Mouse (Mus musculus) small intestine, adult 2 months (tissue): ENCODE data around the gene Gsto1. TPM values are rescaled to one million over a fixed set of nuclear protein-coding genes. Genes with fewer than 3 reads are reported as not detected.

Experiments
- H3K27ac ChIP-seq: fragments of 200-500 bp; 2 replicates; pipeline ENCODE4 v1.5.1; 2012; ENCODE audit warnings: low read depth, low read length, control low read depth, inconsistent platforms; ENCODE audit not compliant: insufficient read depth
- H3K27me3 ChIP-seq: fragments of 200-500 bp; 2 replicates; pipeline ENCODE4 v1.6.1; 2012; ENCODE audit warnings: mild to moderate bottlenecking, moderate library complexity, low read length, inconsistent platforms; ENCODE audit not compliant: control insufficient read depth, insufficient read depth
- H3K36me3 ChIP-seq: fragments of 200-500 bp; 2 replicates; pipeline ENCODE4 v1.6.1; 2012; ENCODE audit warnings: mild to moderate bottlenecking, low read length, control low read depth, inconsistent platforms; ENCODE audit not compliant: control insufficient read depth, insufficient read depth
- H3K4me1 ChIP-seq: fragments of 200-500 bp; 2 replicates; pipeline ENCODE4 v1.6.1; 2012; ENCODE audit warnings: low read length, inconsistent platforms, mixed read lengths; ENCODE audit not compliant: control insufficient read depth, insufficient read depth, insufficient read length
- H3K4me3 ChIP-seq: fragments of 200-500 bp; 2 replicates; pipeline ENCODE4 v1.5.1; 2012; ENCODE audit warnings: low read depth, mild to moderate bottlenecking, control low read depth, inconsistent platforms, low read length, moderate library complexity
- CTCF ChIP-seq: fragments of 200-500 bp; IDR thresholded peaks from 2 replicates; pipeline ENCODE4 v1.5.1; 2012; ENCODE audit warnings: low read depth, mild to moderate bottlenecking, control low read depth, inconsistent platforms, low read length, moderate library complexity, mixed read lengths; ENCODE audit not compliant: insufficient replicate concordance, insufficient read length; ENCODE audit errors: extremely low read depth
- POLR2A ChIP-seq: fragments of 200-500 bp; IDR thresholded peaks from 2 replicates; pipeline ENCODE4 v1.6.1; 2012; ENCODE audit warnings: low read depth, mild to moderate bottlenecking, control low read depth, inconsistent platforms, low read length, moderate library complexity
- WGBS: fragments of 180-500 bp; shearing (Covaris S2); methylation state at CpG from one replicate; pipeline ENCODE4 v1.1.7; 2018; 5-methylcytosine and 5-hydroxymethylcytosine counted together
- polyA plus RNA-seq: library from polyadenylated mRNA; depleted of rRNA; stranded (reverse); fragments of >200 nt; gene quantifications from 2 replicates; pipeline ENCODE4 v1.2.3, GENCODE M21; 2012

Gsto1 gene
- polyA plus RNA-seq, 1 experiment: 242 TPM

DNA sequence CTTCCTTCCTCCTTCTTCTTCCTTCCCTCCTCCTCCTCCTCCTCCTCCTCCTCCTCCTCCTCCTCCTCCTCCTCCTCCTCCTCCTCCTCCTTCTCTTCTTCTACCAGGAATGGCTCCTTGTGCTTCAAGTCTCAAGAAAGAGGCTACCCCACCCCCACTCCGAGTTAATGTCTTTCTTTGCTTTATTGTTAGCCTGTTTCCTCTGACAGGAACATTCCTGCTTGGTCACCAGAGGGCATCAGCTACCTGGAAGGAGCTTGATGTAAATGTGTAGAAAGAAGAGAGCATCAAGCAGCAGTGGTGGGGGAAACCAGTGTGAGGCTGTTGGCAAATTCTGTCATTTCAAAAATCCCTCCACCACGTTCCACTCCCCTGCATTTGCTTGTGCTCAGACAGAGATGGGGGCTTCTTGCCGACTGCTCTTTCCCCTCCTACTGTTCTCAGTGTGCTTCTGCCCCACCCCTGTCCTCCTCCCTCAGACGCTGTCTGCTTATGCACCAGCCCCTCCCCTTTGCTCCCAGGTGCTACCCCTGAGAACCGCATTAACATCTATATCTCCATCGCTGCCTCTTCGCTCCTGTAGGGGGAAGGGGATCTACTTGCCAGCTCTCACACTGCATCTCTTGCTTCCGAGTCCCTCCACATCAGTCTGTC is 32.5 kb upstream of the Gsto1 start:
- Histone ChIP-seq H3K27me3 (peaks cover 3% of the 10 kb centered on the region), H3K36me3 (no peaks in the 10 kb centered on the region), H3K4me3 (no peak overlapping the region), H3K27ac (no peak overlapping the region), H3K4me1 (no peaks in the 10 kb centered on the region)
- TF ChIP-seq POLR2A (no peak), CTCF (no peak)
- WGBS: 15% methylated on average over 8 of the region's 8 CpGs

- Histone ChIP-seq H3K27me3 (peaks cover 3% of the 10 kb centered on the region), H3K36me3 (no peaks in the 10 kb centered on the region), H3K27ac (no peak overlapping the region), H3K4me3 (no peak overlapping the region), H3K4me1 (no peaks in the 10 kb centered on the region)
- TF ChIP-seq POLR2A (no peak), CTCF (no peak)
- WGBS: 56% methylated on average over 5 of the region's 5 CpGs
Measured at GRCm38 (mm10) chr19:47824026-47824425, 30.7 kb upstream of the Gsto1 start.

DNA sequence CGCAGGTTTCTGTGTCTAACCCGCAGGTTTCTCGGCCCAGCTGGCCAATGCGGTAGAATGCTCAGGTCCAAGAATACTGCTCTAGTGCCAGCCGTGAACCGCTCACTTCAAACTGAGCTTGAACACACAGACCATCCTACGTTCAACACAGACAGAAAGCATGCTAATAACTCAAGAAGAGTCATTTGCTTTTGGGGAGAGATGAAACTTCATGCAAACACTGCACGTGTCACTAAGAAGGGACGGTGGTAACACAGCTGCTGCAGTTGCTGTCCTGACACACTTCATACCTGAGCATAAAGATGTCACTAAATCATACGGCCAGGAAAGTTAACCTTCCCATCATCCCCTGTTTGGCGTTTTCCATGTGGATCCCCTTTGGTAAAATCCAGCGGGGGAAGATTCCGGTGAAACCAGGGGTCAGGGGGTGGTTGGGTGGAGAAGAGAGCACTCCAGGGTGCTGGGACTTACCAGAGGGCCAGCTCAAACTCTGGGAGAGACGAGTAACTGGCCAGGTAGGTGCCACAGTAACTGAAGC is 24.8 kb upstream of the Gsto1 start:
- Histone ChIP-seq H3K27me3 (no peaks in the 10 kb centered on the region; the same call in 1 of the 2 replicates), H3K4me3 (no peak overlapping the region), H3K36me3 (no peaks in the 10 kb centered on the region), H3K27ac (no peak overlapping the region), H3K4me1 (no peaks in the 10 kb centered on the region)
- TF ChIP-seq POLR2A (no peak), CTCF (no peak)
- 86% methylated on average over 14 of the region's 14 CpGs for WGBS

DNA sequence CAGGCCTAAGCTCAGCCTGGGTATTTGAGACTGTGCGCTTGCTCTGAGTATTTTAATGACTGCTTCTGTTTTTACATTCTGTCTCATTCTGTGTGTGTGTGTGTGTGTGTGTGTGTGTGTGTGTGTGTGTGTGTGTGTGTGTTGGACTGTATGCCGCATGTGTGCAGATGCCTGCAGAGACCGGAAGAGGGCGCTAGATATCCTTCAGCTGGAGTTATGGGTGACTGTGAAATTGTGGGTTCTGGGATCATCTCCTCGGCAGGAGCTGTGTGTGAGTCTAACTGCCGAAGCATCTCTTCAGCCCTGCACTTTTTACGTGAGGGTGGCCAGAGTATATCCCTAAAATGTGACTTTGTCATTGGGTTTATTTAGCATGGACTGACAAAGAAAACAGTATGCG is 23.7 kb upstream of the Gsto1 start:
- H3K27me3 ChIP-seq: no peaks in the 10 kb centered on the region; the same call in 1 of the 2 replicates
- no peak overlapping the region for H3K4me3 ChIP-seq
- no peak overlapping the region for H3K27ac ChIP-seq
- no peaks in the 10 kb centered on the region for H3K4me1 ChIP-seq
- no peaks in the 10 kb centered on the region for H3K36me3 ChIP-seq
- no peak for TF ChIP-seq CTCF
- TF ChIP-seq POLR2A: no peak
- 95% methylated on average over 8 of the region's 8 CpGs for WGBS

DNA sequence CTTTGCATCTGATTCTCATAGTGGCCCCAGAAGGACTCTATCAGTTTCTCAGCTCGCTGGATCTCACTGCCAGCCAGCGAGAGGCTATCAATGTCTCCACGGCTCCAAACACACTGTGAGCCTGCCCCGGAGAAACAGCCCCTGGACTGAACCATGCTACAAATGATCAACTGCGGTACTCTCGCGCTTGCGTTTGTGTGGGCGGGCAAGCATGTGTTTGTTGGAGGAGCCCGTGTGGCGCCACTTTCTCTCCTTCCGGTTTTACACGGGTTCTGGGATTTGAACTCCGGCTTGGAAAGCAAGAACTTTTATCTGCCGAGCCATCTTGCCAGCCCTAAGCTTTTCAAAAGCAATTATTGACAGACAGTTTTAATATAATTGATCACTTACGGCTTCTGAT is 22.5 kb upstream of the Gsto1 start:
- 73% methylated on average over 16 of the region's 16 CpGs for WGBS
- Histone ChIP-seq H3K36me3 (no peaks in the 10 kb centered on the region), H3K27me3 (peaks cover 8% of the 10 kb centered on the region), H3K4me3 (no peak overlapping the region), H3K4me1 (peaks cover 4% of the 10 kb centered on the region), H3K27ac (no peak overlapping the region)
- TF ChIP-seq POLR2A (no peak), CTCF (no peak)

DNA sequence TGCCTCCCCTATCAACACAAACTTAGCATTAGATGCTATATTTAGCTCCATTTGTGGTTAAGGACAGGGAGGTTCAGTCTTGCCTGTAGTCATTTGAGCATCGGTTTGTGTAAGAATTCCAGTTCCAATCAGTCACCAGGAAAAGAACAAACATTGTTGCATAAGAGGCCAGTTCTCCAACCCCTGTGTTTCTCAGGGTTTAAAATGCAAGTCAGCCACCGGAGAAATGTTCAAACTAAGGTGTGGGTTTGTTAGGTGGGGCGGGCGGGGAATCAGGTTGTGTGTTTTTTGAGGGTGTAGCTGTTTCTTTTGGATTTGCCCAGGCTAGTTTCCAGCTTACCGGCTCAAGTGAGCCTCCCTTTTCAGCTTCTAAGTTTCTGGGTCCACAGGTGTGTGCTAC is 20.2 kb upstream of the Gsto1 start:
- no peaks in the 10 kb centered on the region for H3K36me3 ChIP-seq
- TF ChIP-seq POLR2A (no peak), CTCF (no peak)
- H3K4me1 ChIP-seq: peaks cover 4% of the 10 kb centered on the region
- H3K27me3 ChIP-seq: peaks cover 17% of the 10 kb centered on the region
- 40% methylated on average over 5 of the region's 5 CpGs for WGBS
- H3K27ac ChIP-seq: no peak overlapping the region
- H3K4me3 ChIP-seq: no peak overlapping the region

GRCm38 (mm10) chr19:47835776-47836175 is 19.0 kb upstream of the Gsto1 start:
- no peak overlapping the region for H3K27ac ChIP-seq

More at GRCm38 (mm10) chr19:47835776-47836175, 19.0 kb upstream of the Gsto1 start:
- Histone ChIP-seq H3K4me1 (peaks cover 4% of the 10 kb centered on the region), H3K4me3 (no peak overlapping the region), H3K36me3 (no peaks in the 10 kb centered on the region), H3K27me3 (peaks cover 17% of the 10 kb centered on the region)
- TF ChIP-seq POLR2A (no peak), CTCF (no peak)
- 87% methylated on average over 7 of the region's 7 CpGs for WGBS
